Mouse (Mus musculus): ENCODE measurements around the gene Zzef1.

DNA sequence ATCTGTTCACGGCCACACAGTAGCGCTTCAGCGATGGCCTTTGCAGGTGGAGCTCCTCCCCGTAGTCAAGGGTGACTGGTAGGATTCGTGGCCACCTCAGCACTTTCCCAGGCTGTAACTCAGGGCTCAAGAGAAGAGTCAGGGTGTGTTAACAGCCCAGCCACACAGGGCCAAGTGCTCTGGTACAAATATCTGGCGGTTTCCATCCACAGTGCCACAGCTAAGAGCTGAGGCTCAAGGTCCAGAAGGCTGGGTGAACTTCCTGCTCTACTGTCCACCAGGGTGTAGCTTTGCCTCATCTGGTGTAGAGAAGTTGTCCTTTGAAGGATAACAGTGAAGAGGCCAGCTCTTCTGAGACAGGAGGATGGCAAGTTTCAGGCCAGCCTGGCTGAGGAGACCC is 156.7 kb downstream of the Zzef1 start:
- TF ChIP-seq POLR2A (IDR thresholded peaks at IDR 0.05; ENCODE audit: borderline replicate concordance, low read depth, low read length): no peak
- no peak for TF ChIP-seq CTCF (IDR thresholded peaks at IDR 0.05; ENCODE audit: low read depth, low read length)
